Mouse (Mus musculus) spleen, postnatal 14 days (tissue): ENCODE measurements around the gene Pinlyp.
"Not testable (repeated sequence)": the region's sequence is repeated elsewhere in the genome, so short reads cannot be mapped to it uniquely, and the experiment has no call there.

Experiments
- DNase-seq, 2 experiments: peaks; one replicate each; pipeline ENCODE4 v3.0.0; 2021 to 2022; ENCODE audit warnings: low spot score in 2 of 2

Gene Pinlyp

GRCm38 (mm10) chr7:24525686-24526420 lies 20.1 kb downstream of the Pinlyp start:
- no peak for DNase-seq

- DNase-seq: no peak
These were observed 20.9 kb downstream of the Pinlyp start for GRCm38 (mm10) chr7:24524978-24525377.

DNA sequence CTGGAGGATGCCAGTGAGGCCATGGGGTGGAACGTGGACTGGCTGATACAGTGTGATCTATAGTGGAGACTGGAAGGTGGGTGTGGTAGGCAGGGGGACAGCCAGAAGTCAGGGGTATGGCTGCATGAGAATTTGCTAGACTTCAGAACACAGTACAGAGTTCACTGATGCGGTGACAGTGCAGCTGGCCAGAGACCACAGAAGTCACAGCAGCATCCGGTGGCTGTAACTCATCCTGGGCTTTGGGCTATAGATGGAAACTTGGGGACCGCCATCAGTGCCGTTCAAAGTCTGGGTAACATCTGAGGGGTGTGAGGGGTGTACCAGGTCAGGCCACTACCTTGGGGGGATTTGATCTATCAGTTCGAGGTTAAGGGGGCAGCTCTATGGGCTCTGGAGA lies 22.2 kb downstream of the Pinlyp start:
- no peak for DNase-seq

DNA sequence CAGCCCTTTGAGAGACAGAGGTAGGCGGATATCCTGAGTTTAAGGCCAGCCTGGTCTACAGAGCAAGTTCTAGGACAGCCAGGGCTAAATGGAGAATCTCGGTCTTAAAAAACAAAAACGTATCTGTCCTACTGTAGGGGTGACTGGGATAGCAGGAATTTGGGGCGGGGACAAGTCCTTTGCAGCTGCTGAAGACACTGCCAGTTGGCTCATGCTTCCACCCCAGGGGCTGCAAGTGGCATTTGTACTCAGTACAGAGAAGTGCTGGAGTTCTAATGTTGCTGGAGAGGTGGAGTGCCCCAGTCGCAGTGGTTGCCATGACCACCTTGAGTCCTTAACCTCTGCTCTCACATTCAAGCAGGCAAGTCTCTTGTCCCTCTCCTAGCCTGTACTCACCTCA lies 23.1 kb downstream of the Pinlyp start:
- no peak for DNase-seq

GRCm38 (mm10) chr7:24520054-24520453 lies 25.9 kb downstream of the Pinlyp start:
- DNase-seq: not testable (repeated sequence)

- no peak for DNase-seq
These were observed 26.8 kb downstream of the Pinlyp start for GRCm38 (mm10) chr7:24519130-24519529.

DNA sequence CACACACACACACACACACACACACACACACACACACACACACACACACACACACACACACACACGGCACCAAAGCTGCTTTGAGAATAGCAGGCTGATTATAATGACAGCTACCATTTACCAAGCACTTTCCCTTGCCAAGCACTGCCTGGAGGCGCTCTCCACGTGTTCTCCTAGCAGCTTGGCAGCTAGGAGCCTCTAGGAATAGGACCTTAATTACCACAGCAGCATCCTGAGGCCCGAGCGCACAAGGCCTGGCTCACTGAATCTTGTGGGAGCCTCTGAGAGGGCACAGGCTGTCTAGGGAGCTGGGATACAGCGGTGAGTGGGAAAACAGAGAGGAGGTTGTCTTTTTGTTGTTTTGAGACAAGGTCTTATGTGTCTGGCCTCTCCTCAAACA lies 28.3 kb downstream of the Pinlyp start:
- DNase-seq: no peak

DNA sequence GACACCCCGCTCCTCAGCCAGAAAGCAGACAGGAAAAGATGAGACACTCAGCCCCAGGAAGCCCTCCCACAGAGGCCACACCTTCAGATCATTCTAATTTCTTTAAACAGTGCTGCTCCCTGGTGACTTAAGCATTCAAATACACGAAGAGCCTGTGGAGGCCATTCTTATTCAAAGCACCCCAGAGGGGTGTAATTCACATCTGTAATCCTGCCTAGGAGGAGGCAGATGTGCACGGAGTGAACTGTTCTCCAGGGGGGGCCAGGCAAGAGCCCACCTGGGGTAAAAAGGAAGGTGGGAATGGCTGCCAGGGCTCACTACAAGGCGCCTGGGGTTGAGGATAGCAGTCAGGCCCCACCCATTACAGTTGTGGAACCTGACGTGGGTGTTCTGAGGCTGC lies 28.8 kb downstream of the Pinlyp start:
- no peak for DNase-seq

- DNase-seq: peak in 1 of 2 experiments; percentile 27
These were observed 29.6 kb downstream of the Pinlyp start for GRCm38 (mm10) chr7:24516319-24516718.

- DNase-seq: no peak
These were observed 33.6 kb downstream of the Pinlyp start, which contains the start of gene AC161166.1 for GRCm38 (mm10) chr7:24512355-24512754. TSS of gene AC161166.1 (minus strand) at chr7:24512455.

DNA sequence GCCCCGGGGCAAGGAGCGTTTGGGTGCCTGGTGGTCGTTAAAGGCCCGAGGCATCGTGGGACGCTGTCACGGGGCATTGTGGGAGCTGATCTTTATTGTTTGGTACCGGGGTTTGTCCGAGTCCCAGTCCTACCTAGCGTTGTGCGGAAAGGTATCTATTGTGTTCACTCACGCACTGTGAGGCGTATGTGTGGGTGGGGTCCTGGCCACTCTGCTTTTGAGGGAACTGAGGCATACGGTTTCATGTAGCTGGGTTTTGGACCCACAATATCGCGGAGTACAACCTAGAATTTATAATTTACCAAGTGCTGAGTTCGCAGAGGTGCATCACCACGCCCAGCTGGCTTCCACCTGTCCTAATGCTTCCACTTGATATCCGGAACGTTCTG lies 38.2 kb downstream of the Pinlyp start:
- DNase-seq: no peak

GRCm38 (mm10) chr7:24506838-24507725 lies 38.8 kb downstream of the Pinlyp start, which contains the start of gene Zfp428:
TSS of gene Zfp428 (plus strand) at chr7:24507006.
- DNase-seq: peak; percentile 54 to 66

DNA sequence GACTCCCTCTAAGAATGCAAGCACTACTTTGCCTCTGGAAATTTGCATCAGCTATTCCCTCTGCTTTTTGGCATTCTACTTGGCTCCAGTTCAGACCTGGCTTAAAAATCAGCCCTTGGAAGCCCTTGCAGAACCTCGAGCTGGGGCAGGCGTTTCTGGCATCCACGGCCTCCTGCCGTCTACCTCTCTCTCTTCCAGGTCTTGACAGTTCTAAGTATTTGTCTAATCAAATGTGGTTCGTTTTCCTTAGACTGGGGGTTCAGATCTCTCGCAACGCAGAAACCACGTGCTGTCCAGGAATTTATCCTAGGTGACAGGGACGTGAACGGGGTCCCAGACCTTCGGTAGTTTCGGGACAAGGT lies 39.5 kb downstream of the Pinlyp start:
- DNase-seq: no peak

GRCm38 (mm10) chr7:24506065-24506459 lies 39.9 kb downstream of the Pinlyp start:
- no peak for DNase-seq

GRCm38 (mm10) chr7:24505447-24506064 lies 40.4 kb downstream of the Pinlyp start:
- DNase-seq: no peak

DNA sequence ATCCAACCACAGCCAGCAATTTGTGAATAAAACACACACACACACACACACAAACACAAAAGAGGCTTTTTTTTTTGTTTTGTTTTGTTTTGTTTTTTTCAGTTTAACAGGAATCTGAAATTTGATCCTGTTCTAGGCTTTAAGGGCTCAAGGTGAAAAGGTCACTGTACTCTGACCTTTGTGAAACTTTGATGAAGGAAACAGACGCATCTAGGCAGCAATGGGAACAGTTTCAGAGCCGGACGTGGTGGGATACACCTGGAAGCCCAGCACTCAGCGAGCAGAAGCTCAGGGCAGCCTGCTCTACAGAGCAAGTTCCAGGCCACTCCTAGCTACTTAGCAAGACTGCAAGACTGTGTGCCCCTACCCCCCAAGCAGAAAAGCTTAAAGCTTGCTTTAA lies 41.0 kb downstream of the Pinlyp start:
- no peak for DNase-seq

- no peak for DNase-seq
These were observed 41.9 kb downstream of the Pinlyp start for GRCm38 (mm10) chr7:24504004-24504403.

GRCm38 (mm10) chr7:24501492-24501891 lies 44.4 kb downstream of the Pinlyp start:
- DNase-seq: peak in 1 of 2 experiments; percentile 32

DNA sequence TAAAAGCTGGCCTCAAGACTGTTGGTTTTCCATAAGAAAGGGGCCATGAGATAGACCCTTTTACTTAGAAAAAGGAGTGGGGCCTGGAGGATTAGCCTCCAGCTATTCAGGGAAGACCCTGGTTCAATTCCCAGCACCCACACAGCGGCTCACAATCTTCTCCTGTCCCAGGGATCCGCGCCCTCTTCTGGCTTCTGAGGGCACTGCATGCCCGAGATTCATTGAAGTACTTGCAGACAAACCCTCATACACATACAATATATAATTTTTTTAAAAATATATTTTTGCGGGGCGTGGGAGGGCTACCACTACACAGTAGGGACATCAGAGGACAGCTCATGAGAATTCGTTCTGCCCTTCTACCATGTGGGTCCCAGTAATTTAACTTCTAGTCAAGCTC lies 45.0 kb downstream of the Pinlyp start:
- peak in 1 of 2 experiments; percentile 44 for DNase-seq

GRCm38 (mm10) chr7:24499856-24500577 lies 45.9 kb downstream of the Pinlyp start:
- no peak for DNase-seq
